Mouse (Mus musculus) kidney, adult 2 months (tissue): ENCODE results near the gene Fbxl2. TPM values are rescaled to one million over a fixed set of nuclear protein-coding genes. Genes with fewer than 3 reads are reported as not detected.

ENCODE experiments used
- DNase-seq: peaks from one replicate; pipeline ENCODE4 v3.0.0; 2021
- H3K27ac ChIP-seq: fragments of 200-500 bp; 2 replicates; pipeline ENCODE4 v1.5.1; 2012; ENCODE audit warnings: low read depth, low read length, control low read depth, inconsistent platforms; ENCODE audit not compliant: insufficient read depth
- H3K27me3 ChIP-seq: fragments of 200-500 bp; replicated peaks from 2 replicates; pipeline ENCODE4 v1.6.1; 2012; ENCODE audit warnings: mild to moderate bottlenecking, moderate library complexity, low read length, inconsistent platforms; ENCODE audit not compliant: control insufficient read depth, insufficient read depth
- H3K36me3 ChIP-seq: fragments of 200-500 bp; 2 replicates; pipeline ENCODE4 v1.6.1; 2012; ENCODE audit warnings: mild to moderate bottlenecking, moderate library complexity, low read length, inconsistent platforms; ENCODE audit not compliant: control insufficient read depth, insufficient read depth
- H3K4me1 ChIP-seq: fragments of 200-500 bp; 2 replicates; pipeline ENCODE4 v1.6.1; 2011; ENCODE audit warnings: low read length; ENCODE audit not compliant: control insufficient read depth, insufficient read depth
- H3K4me3 ChIP-seq: fragments of 200-500 bp; 2 replicates; pipeline ENCODE4 v1.5.1; 2011; ENCODE audit warnings: mild to moderate bottlenecking, low read depth, low read length, control low read depth; ENCODE audit not compliant: insufficient read depth
- CTCF ChIP-seq: fragments of 200-500 bp; conservative IDR thresholded peaks from 2 replicates; pipeline ENCODE4 v1.5.1; 2011; ENCODE audit warnings: low read depth, mild to moderate bottlenecking, control low read depth, low read length, moderate library complexity, mixed read lengths; ENCODE audit not compliant: insufficient read depth, insufficient read length
- POLR2A ChIP-seq: fragments of 200-500 bp; IDR thresholded peaks from one replicate; pipeline ENCODE4 v1.6.1; 2011; ENCODE audit warnings: low read depth, low read length, control low read depth
- WGBS: fragments of 180-500 bp; shearing (Covaris S2); methylation state at CpG from one replicate; pipeline ENCODE4 v1.1.7; 2018; 5-methylcytosine and 5-hydroxymethylcytosine counted together
- polyA plus RNA-seq: library from polyadenylated mRNA; depleted of rRNA; stranded (reverse); fragments of >200 nt; gene quantifications from 2 replicates; pipeline ENCODE4 v1.2.3, GENCODE M21; 2012

The Fbxl2 gene
- polyA plus RNA-seq, 1 experiment, result 2.8 TPM

- H3K4me3 ChIP-seq, result no peak overlapping the region
- no peak overlapping the region for H3K27ac ChIP-seq
- WGBS, result 89% methylated on average over 4 of the region's 4 CpGs
- no peaks in the 10 kb centered on the region for H3K27me3 ChIP-seq
- DNase-seq, result no peak
- TF ChIP-seq CTCF (no peak), POLR2A (no peak)
- no peaks in the 10 kb centered on the region; the same call in 1 of the 2 replicates for H3K36me3 ChIP-seq
- peaks cover 4% of the 10 kb centered on the region; the same call in 1 of the 2 replicates for H3K4me1 ChIP-seq
Observed at GRCm38 (mm10) chr9:113974945-113975344, 71.0 kb downstream of the Fbxl2 start.

GRCm38 (mm10) chr9:113973857-113974256 is 72.1 kb downstream of the Fbxl2 start:
- Histone ChIP-seq H3K27ac (no peak overlapping the region), H3K27me3 (no peaks in the 10 kb centered on the region), H3K4me1 (no peaks in the 10 kb centered on the region), H3K36me3 (no peaks in the 10 kb centered on the region; the same call in 1 of the 2 replicates), H3K4me3 (no peak overlapping the region)
- WGBS, result 93% methylated on average over 4 of the region's 4 CpGs
- TF ChIP-seq POLR2A, result no peak
- no peak for TF ChIP-seq CTCF
- no peak for DNase-seq

GRCm38 (mm10) chr9:113971615-113972014 is 74.4 kb downstream of the Fbxl2 start:
- TF ChIP-seq POLR2A (no peak), CTCF (no peak)
- H3K4me1 ChIP-seq, result no peaks in the 10 kb centered on the region
- H3K4me3 ChIP-seq, result no peak overlapping the region
- no peak overlapping the region for H3K27ac ChIP-seq
- no peaks in the 10 kb centered on the region for H3K27me3 ChIP-seq
- 65% methylated on average over 8 of the region's 8 CpGs for WGBS
- DNase-seq, result no peak
- H3K36me3 ChIP-seq, result no peaks in the 10 kb centered on the region; the same call in none of the 2 replicates

GRCm38 (mm10) chr9:113970041-113970440 is 76.0 kb downstream of the Fbxl2 start:
- H3K27ac ChIP-seq, result no peak overlapping the region
- 76% methylated on average over 14 of the region's 14 CpGs for WGBS
- peaks cover 2% of the 10 kb centered on the region for H3K36me3 ChIP-seq
- no peaks in the 10 kb centered on the region for H3K4me1 ChIP-seq
- H3K4me3 ChIP-seq, result no peak overlapping the region
- no peak for TF ChIP-seq POLR2A
- TF ChIP-seq CTCF, result 0 out of 2 replicates have a peak, but pooled peaks have one; percentile 7
- no peaks in the 10 kb centered on the region for H3K27me3 ChIP-seq
- DNase-seq, result no peak

- 95% methylated on average over 8 of the region's 8 CpGs for WGBS
- Histone ChIP-seq H3K4me1 (no peaks in the 10 kb centered on the region), H3K27me3 (no peaks in the 10 kb centered on the region), H3K4me3 (no peak overlapping the region), H3K27ac (no peak overlapping the region), H3K36me3 (peaks cover 2% of the 10 kb centered on the region)
- DNase-seq, result no peak
- TF ChIP-seq POLR2A, result no peak
- TF ChIP-seq CTCF, result no peak
Observed at GRCm38 (mm10) chr9:113969399-113969798, 76.6 kb downstream of the Fbxl2 start.

GRCm38 (mm10) chr9:113968967-113969366 is 77.0 kb downstream of the Fbxl2 start:
- no peak for DNase-seq
- Histone ChIP-seq H3K27me3 (no peaks in the 10 kb centered on the region), H3K4me3 (no peak overlapping the region), H3K36me3 (peaks cover 2% of the 10 kb centered on the region), H3K4me1 (no peaks in the 10 kb centered on the region), H3K27ac (no peak overlapping the region)
- WGBS, result 95% methylated on average over 7 of the region's 7 CpGs
- no peak for TF ChIP-seq POLR2A
- TF ChIP-seq CTCF, result no peak

GRCm38 (mm10) chr9:113966838-113967237 is 79.2 kb downstream of the Fbxl2 start:
- TF ChIP-seq CTCF (no peak), POLR2A (no peak)
- DNase-seq, result no peak
- H3K4me1 ChIP-seq, result no peaks in the 10 kb centered on the region
- no peak overlapping the region for H3K27ac ChIP-seq
- H3K4me3 ChIP-seq, result no peak overlapping the region
- H3K27me3 ChIP-seq, result no peaks in the 10 kb centered on the region
- peaks cover 2% of the 10 kb centered on the region for H3K36me3 ChIP-seq
- 86% methylated on average over 4 of the region's 4 CpGs for WGBS
